Mouse (Mus musculus) c-Kit-positive CD71-positive TER-119-negative erythroid progenitor cells, embryonic 14.5 days (primary cell): ENCODE results near the gene Mdh2.

ENCODE experiments used
- DNase-seq: peaks from one replicate; pipeline ENCODE4 v3.0.0-alpha.2; 2013; ENCODE audit warnings: low read depth

Gene Mdh2

DNA sequence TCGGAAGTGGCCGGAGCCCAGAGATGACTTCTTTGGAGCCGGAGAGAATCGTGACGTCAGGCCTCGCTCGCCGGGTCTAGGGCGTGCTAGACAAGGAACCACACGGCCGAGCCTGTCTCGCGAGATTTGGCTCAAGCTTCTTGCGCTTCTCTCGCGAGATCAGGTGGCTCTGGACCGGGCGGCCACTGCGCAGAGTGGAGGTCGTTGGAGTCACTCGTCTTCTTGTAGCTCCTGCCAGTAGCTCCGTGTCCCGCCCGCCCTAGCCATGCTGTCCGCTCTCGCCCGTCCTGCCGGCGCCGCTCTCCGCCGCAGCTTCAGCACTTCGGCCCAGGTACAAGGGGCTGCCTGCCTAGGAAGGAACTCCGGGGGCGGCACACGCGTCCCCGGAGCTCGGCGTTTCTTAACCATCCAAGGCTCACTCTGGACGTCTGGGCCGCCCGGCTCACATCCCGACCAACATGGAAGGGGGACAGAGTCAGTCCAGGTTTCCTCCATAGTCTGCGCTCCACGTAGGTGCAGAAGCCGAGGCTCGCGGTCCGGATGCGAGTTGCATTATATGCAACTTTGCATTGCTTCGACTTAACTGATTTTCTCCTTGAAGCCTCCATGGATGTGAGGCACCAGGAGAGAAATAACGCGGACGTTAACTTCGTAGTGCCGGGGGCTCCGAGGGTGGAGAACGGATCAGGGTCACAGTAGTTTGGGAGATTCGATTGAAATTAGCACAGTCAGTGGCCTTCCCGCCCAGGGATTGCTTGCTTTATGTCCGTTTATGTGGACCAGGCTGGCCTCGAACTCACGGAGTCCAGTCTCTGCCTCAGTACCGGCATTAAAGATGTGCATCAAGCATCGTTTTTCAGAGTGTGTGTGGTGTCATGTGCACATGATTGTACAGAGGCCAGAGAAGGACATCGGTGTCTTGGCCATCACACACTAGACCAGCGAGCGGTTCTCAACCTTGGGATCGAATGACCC, at the start of gene Mdh2:
Gene Mdh2, plus strand, starts transcription at position 10 of the 975 bp plus-strand sequence.
- DNase-seq, result peak; percentile 100

DNA sequence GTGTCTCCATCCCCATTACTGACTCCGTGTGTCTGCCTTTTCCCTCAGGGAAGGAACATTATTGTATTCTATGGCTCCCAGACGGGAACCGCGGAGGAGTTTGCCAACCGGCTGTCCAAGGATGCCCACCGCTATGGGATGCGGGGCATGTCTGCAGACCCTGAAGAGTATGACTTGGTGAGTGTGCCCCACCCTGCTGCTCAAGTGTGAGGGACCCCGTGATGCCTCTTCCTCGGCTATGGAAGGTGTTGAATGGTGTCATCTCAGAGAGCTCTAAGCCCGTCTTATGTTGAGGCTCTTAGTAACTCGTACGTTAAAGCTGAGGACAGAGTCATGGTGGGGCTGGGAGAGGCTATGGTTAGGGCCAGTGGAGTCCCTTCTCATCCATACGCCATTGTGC, 48.9 kb upstream of the Mdh2 start:
- DNase-seq, result no peak

DNA sequence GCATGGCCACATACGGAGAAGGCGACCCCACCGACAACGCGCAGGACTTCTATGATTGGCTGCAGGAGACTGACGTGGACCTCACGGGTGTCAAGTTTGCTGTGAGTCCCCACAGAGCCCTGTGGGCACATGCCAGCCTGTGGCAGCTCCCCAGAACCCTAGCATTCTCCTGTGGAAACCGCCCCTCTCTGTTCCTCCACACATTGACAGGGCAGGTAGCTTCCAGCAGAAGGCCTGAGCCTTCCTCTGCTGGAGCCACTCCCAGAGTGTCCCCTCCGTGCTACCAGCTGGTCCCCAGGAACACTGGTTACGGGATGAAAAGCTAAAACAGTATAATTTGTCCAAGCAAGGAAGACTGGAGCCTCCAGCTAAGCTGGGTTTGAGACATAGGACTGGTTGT, 48.0 kb upstream of the Mdh2 start:
- no peak for DNase-seq

DNA sequence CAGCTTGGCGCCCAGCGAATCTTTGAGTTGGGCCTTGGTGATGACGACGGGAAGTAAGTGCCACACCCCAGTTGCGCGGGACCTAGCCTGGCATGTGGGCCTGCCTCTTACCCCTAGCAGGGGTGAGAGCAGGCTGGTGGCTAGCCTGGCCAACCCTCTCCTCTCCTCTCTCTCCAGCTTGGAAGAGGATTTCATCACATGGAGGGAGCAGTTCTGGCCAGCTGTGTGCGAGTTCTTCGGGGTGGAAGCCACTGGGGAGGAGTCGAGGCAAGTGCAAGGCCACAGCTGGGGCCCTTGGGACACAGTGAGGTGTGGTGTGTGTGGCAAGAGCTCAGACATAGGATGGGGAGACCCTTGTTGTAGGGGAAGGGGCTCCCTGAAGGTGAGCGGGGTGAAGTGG, 47.4 kb upstream of the Mdh2 start:
- DNase-seq, result no peak

DNA sequence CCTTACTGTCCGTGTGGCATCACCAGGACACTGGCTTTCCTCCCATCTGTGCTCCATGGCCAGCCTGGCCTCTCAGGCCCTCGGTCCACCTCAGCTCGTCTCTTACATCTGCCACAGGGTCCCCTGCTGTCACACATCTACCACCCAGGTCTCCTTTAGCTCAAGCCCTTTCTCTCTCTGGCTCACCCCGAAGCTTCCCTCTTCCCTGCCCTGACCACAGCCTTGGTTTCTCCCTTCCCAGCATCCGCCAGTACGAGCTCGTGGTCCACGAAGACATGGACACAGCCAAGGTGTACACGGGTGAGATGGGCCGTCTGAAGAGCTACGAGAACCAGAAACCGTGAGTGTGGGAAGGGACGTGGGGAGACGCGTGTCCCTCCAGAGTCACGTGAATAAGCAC, 47.0 kb upstream of the Mdh2 start:
- no peak for DNase-seq

DNA sequence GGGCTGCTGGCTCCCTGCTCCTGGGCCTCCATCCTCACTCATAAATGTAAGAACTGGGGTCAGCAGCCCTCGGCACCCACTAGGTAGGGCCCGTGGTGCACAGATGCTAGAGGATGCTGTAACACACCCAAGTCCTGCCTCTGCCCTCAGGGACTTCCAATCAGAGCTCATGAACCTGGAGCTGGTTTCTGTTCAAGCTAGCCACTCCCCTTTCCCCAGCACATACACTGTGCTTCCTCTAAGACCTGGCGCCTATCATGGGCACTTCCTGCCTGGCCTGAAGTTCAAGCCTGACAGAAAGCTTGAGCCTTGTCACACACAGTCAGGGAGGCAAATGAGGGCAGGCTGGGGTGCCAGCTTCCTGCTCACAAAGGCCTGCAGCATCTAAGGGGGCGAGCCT, 45.2 kb upstream of the Mdh2 start:
- no peak for DNase-seq

DNA sequence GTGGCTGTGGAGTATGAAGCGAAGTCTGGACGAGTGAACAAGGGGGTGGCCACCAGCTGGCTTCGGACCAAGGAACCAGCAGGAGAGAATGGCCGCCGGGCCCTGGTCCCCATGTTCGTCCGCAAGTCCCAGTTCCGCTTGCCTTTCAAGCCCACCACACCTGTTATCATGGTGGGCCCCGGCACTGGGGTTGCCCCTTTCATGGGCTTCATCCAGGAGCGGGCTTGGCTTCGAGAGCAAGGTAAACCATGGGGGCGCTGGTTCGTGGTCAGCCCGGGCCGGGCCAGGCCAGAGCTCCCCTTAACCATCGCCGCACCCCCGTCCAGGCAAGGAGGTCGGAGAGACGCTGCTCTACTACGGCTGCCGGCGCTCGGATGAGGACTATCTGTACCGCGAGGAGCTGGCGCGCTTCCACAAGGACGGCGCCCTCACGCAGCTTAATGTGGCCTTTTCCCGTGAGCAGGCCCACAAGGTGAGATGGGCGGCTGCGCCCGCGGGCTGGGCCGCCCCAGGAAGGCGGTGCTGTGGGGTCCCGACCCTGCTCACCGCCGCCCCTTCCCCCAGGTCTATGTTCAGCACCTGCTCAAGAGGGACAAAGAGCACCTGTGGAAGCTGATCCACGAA, 44.1 kb upstream of the Mdh2 start:
- DNase-seq, result no peak

DNA sequence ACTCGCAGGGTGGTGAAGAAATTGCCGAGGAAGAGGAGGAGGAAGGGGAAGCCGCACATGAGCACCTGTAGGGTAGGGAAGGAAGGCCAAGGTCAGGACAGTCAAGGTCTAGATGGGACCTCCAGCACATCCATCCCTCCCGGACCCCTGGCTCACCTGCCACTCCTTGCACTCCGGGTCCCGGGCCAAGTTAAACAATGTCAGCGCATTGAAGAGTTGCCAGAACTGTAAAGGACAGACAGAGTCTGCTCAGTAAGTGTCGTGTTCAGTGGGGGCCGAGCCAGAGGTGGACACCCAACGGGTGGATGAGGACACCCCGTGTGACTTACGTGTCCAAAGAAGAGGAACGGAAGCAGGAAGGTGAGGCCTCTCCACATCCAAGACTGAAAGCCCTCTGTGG, 42.5 kb upstream of the Mdh2 start:
- DNase-seq, result no peak

DNA sequence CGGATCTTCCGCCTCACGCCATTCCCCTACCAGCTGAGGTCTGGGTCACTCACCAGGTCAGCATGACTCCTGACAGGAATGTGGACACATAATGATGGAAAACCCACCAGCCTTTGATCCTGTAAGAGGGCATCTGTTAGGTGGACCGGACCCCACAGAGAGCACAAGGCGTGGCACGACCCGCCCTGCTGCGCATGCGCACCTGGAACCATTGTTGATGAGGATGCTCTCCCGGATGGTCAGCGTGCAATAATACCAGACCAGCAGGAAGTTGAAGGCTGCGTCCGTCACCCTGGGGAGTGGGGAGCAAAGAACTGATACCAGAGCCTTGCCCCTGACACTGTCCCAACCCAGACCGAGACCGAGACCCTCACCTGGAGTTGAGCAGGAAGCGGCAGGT, 41.7 kb upstream of the Mdh2 start:
- DNase-seq, result no peak

DNA sequence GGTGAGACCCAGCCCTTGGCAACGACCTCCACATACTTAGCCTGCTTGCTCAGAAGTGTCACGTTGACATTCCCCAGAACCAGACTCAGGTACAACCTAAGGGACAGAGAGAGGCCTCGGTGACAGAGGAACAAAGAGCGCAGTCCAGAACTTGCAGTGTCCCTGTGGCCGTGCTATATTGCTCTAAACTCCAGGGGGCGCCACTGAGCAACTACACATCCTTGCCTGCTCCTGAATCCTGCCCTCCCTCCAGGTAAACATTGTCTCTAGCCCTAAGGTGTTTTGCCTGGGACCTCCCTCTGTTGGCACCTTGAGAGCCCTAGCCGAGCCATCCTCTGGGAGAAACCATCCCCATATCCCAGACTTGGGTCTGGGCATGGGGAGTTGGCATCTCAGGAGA, 41.1 kb upstream of the Mdh2 start:
- DNase-seq, result no peak

DNA sequence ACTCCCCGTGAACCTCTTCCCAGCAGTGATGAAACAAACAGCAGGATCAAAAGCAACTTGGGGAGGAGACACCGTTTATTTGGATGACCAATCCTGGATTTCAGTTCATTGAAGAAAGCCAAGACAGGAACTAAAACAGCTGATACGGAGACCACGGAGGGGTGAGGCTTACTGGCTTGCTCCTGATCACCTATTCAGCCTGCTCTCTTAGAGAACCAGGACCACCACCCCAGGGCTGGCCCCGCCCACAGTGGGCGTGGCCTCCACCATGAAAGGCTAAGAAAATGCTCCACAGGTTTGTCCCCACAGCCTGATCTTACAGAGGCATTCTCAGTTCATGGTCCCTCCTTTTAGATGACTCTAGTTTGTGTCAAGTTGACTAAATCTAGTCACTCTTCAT, 40.0 kb upstream of the Mdh2 start:
- DNase-seq, result no peak

DNA sequence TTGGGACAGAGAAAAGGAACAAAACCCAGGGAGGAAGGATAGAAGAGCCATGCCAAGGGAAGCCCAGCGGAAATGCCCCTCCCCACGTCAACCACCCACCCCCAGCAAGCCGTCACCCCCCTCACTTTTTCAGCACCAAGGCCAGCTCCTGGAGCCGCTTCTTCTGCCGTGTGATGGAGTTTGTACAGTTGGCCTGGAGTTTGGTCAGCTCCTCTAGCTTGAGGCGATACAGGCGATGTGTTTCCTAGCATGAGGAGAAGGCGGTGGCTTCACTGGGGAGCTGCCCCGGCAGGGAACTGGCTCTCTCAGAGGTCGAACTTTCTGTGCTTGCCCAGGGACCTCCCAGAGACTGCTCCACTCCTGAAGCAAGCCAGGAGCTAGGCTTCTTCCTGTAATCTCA, 36.1 kb upstream of the Mdh2 start:
- DNase-seq, result peak; percentile 19

DNA sequence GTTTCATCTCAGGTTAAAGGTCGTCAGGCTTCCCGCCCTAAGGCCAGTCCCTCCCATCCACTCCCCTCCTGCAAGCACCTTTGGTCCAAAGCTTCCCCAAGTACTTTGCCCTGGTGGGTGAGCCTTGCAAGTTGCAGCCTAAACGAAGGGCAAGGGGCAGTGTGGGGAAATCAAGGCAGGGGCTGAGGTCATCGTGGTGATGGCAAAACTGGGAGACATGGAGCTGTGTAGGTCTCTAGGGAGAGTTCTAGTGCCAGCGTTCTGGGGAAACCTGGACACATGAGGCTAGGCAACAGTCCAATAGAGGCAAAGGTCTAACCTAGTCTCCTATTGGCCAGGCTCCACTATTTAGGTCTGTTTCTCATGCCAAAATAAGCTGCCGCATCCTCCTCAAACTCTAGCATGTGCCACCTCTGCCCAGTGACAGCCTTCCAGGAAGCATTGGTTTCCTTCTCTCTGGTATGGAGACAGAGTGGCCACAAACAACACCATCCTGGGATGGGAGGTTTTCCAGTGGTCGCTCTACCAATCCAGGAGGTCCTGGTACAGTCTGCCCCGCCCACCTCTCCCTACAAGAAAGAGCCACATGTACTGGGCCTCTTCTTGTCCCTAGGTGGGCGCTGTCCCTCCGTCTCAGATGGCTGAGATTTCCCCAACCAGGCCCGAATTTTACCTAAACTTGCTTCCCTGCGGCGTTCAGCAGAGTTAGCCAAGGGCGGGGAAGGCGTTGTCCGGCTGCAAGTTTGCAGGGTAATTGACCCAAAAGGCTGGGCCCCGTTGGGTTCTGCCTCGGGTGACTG, 35.1 kb upstream of the Mdh2 start:
- no peak for DNase-seq

DNA sequence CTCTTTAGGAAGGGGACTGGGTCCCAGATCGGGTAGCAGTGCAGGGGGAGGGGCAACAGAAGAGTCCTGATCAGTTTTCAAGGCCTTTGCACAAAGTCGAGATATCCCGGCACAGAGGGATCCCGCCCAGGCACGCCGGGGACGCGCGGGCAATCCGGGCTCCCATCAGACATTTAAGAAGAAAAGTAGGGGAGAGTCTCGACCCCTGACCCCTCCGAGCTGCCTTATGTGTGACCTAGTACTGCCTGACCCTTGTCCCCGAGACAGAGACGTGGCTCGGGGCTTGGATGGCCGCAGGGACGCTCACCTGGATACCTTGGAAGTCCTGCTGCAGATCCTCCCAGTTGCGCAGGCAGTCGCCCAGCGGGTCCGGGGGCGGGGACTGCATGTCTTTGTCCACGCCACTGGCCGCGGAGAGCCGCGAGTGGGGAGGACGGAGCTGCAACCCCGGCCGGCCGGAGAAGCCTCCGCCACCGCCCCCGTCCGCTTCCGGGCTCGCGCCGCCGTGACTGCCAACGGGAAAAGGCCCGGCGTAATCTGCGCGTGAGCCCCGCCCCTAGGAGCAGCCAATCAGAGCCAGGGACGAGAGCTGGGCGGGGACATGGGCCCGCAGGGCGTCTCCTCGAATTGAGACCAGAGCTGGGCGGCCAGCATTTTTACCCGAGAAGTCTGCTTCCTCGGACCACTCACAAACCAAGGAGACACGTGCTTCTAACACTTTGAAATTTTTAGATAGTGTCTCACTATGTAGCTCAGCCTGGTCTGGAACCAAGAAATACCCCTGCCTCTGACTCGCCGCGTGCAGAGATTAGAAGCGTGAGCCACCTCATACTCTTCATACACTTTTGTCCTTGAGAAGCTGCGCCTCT, 34.3 kb upstream of the Mdh2 start, which contains the start of gene Tmem120a:
Gene Tmem120a, minus strand, starts transcription at position 708 of the 869 bp plus-strand sequence.
- peak; percentile 90 for DNase-seq

DNA sequence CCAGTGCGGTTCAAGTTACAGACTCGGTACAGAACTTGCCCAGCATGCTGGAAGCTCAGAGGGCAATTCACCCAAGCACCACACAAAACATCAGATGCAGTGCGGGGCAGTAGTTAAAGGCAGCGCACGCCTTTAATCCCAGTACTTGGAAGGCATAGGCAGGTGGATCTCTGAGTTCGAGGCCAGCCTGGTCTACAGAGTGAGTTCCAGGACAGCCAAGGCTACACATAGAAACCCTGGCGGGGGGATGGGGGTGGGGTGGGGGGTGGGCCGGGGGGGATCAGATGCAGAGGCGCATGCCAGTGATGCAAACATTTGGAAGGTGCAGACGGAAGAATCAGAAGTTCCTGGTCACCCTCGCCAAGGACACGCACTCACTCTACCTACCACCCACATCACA, 33.5 kb upstream of the Mdh2 start:
- no peak for DNase-seq

DNA sequence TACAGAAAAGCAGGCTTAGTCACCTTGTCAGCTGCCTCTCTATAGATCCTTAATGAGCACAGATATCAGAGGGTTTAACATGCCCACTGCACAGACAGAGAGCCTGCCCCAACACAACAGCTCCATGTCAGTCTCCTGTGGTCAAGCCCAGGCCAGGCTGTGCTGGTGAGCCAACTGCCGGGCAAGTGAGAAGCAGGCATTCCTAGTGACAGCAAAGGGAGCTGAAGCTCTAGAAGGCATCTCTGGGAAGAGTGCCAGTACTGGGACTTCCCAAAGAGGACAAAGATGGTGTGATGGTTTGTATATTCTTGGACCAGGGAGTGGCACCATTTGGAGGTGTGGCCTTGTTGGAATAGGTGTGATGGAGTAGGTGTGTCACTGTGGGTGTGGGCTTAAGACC, 27.2 kb upstream of the Mdh2 start:
- DNase-seq, result no peak

DNA sequence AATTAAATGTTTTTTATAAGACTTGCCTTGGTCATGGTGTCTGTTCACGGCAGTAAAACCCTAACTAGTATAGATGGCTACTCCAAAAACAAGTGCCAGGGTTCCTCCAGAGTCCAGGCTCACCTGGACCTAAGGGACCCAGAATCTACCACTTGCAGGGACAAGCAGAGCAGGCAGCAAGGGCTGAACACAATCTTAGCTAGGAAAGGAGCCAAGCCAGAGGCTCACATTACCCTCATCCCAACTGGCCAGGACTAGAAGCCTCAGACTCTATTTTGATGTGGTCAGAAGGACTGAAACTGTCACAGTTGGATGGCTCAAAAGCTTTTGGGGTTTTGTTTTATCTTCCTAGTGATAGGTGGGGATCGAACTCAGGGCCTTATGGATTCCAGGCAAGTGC, 26.7 kb upstream of the Mdh2 start:
- no peak for DNase-seq

DNA sequence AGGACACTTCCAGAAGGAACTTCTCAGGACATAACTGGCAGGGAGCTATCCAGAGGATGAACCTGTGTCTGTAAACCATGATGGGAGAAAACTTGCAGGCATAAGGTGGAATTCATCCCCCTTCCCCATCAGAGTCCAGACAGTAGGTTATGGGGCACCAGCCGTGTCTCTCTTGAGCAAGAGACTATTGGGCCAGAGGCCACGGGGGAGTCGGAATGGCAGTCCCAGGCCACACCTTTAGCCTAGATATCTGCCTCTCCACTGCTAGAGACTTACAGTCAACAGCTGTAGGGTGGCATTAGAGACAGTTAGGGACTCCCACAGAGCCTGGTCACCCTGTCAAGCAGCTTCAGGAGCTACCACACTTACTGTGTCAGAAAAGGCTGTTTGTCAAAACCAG, 16.4 kb upstream of the Mdh2 start:
- no peak for DNase-seq

DNA sequence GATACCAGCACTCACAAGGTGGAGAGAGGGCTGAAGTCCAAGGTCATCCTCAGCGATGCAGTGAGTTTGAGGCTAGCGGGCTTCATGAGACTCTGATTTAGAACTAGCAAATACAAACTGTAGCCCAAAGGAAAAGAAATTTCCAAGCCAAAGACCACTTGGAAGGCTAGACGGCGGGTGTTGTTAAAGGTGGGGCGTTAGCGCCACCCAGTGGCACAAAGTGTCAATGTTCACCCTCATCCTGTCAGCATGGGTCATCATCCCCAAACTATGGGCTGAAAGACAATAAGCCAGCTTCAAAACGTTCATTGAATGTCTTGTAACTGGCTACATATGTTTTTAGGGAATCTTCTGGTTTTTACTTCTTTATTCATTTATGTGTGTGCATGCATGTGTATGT, 14.8 kb upstream of the Mdh2 start:
- peak; percentile 43 for DNase-seq

DNA sequence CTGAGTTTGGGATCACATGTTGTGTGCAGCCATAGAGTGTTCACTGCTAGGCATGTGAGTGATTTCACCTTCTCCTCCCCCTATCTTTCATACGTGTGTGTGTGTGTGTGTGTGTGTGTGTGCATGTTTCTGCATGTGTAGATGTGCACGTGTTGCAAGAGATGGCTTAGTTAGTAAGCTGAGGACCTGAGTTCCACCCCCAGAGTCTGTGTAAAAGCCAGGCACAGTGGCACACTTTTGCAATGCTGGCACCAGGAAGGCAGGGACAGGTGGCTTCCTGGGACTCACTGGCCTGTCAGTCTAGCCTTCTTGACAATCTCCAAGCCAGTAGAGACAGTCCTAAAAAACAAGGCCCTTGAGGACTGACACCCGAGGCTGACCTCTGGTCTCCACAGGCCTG, 13.3 kb upstream of the Mdh2 start:
- no peak for DNase-seq

DNA sequence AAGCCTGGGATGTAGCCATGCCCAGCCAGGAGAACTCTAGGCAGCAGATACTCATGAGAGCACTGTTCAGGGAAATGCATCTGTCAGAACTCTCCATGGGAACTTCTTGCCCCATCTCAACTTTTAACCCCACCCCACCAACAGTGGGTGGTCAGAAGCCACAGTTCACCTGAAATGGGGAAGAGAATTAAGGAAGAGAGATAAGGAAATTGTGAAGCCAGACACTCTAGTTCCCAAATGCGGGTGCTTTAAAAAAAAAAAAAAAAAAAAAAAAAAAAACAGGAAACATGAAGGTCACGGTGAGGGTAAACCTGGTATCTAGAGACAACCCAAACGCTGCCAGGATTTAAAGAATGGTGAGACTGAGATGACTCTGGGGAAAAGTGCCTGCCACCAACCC, 5.8 kb upstream of the Mdh2 start:
- DNase-seq, result no peak

DNA sequence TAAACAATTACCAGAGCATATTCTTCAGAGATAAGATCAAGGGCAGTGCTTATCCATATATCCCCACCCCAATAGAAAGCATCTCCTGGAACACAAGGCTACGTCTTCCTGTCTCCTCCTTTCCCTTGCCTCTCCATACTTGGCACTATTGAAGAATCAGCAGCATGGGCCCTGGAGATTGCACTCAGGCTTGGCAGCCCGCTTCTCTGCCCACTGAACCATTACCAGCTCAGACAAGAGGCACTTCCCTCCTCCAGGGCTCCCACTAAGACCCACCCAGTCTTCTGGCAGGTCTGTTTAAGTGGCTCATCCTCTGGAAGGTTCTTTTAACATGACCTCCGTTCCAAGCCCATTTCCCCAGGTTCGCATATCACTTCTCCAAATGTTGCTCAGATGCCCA, 1.7 kb upstream of the Mdh2 start:
- no peak for DNase-seq
